Mouse (Mus musculus): ENCODE results near the gene Ankrd13a. TPM values are rescaled to one million over a fixed set of nuclear protein-coding genes. Genes with fewer than 3 reads are reported as not detected.
A peak's percentile ranks its signal among the peaks of the same experiment; 100 is the strongest.

Ankrd13a gene
- total RNA-seq, 4 experiments from 2014 or later = 66.7 to 96.6 (median 86.8) TPM

- no peak for DNase-seq
Observed at GRCm38 (mm10) chr5:114801049-114801448, 26.6 kb downstream of the Ankrd13a start.

GRCm38 (mm10) chr5:114801841-114802240 lies 27.4 kb downstream of the Ankrd13a start:
- no peak for DNase-seq

- DNase-seq = no peak
Observed at GRCm38 (mm10) chr5:114803231-114803630, 28.8 kb downstream of the Ankrd13a start.

- DNase-seq = no peak
Observed at GRCm38 (mm10) chr5:114804335-114804734, 29.9 kb downstream of the Ankrd13a start.

- DNase-seq = no peak
Observed at GRCm38 (mm10) chr5:114804958-114805357, 30.5 kb downstream of the Ankrd13a start.

- no peak for DNase-seq
Observed at GRCm38 (mm10) chr5:114805436-114806350, 31.2 kb downstream of the Ankrd13a start.

- no peak for DNase-seq
Observed at GRCm38 (mm10) chr5:114806636-114807035, 32.2 kb downstream of the Ankrd13a start.

GRCm38 (mm10) chr5:114807063-114807462 lies 32.6 kb downstream of the Ankrd13a start:
- DNase-seq = no peak

- no peak for DNase-seq
Observed at GRCm38 (mm10) chr5:114807468-114807867, 33.0 kb downstream of the Ankrd13a start.

GRCm38 (mm10) chr5:114807893-114808292 lies 33.4 kb downstream of the Ankrd13a start:
- DNase-seq = no peak

- DNase-seq = no peak
Observed at GRCm38 (mm10) chr5:114808385-114808784, 33.9 kb downstream of the Ankrd13a start.

GRCm38 (mm10) chr5:114809181-114809756 lies 34.8 kb downstream of the Ankrd13a start:
- DNase-seq = no peak

- DNase-seq = no peak
Observed at GRCm38 (mm10) chr5:114809826-114810225, 35.3 kb downstream of the Ankrd13a start.

GRCm38 (mm10) chr5:114813525-114814181 lies 39.2 kb downstream of the Ankrd13a start:
- peak; percentile 77 for DNase-seq

- DNase-seq = no peak
Observed at GRCm38 (mm10) chr5:114816599-114816998, 42.1 kb downstream of the Ankrd13a start.

- DNase-seq = no peak
Observed at GRCm38 (mm10) chr5:114818124-114818523, 43.6 kb downstream of the Ankrd13a start.

GRCm38 (mm10) chr5:114822796-114823688 lies 48.6 kb downstream of the Ankrd13a start, which contains the start of gene 1500011B03Rik:
Gene 1500011B03Rik (minus strand): TSS chr5:114823468.
- no peak for DNase-seq

GRCm38 (mm10) chr5:114824197-114824596 lies 49.7 kb downstream of the Ankrd13a start:
- no peak for DNase-seq

- no peak for DNase-seq
Observed at GRCm38 (mm10) chr5:114825978-114826691, 51.7 kb downstream of the Ankrd13a start.

GRCm38 (mm10) chr5:114827427-114827826 lies 53.0 kb downstream of the Ankrd13a start:
- DNase-seq = no peak

GRCm38 (mm10) chr5:114829740-114830139 lies 55.3 kb downstream of the Ankrd13a start:
- no peak for DNase-seq

Measured in adrenal gland, adult 8-10 months (tissue).